Mouse (Mus musculus) intestine, postnatal 0 days (tissue): Measurements from ENCODE around the gene Ccnjl. TPM values are rescaled to one million over a fixed set of nuclear protein-coding genes. Genes with fewer than 3 reads are reported as not detected.

ENCODE experiments used
- ATAC-seq: fragments of 200-750 bp; cut with Nextera tagmentation; 2 replicates; pipeline ENCODE4 v1.8.0; 2017; ENCODE audit warnings: mild to moderate bottlenecking, moderate TSS enrichment, moderate library complexity
- H3K27ac ChIP-seq: fragments of 300-500 bp; sonication (generic); 2 replicates; pipeline ENCODE4 v1.5.1; 2014; ENCODE audit warnings: mild to moderate bottlenecking, low read depth, low read length, moderate library complexity
- H3K27me3 ChIP-seq: fragments of 300-500 bp; sonication (generic); replicated peaks from 2 replicates; pipeline ENCODE4 v1.6.1; 2014; ENCODE audit warnings: low read length, mixed read lengths; ENCODE audit not compliant: control insufficient read depth, insufficient read depth
- H3K36me3 ChIP-seq: fragments of 300-500 bp; sonication (generic); 2 replicates; pipeline ENCODE4 v1.6.1; 2014; ENCODE audit warnings: mild to moderate bottlenecking, moderate library complexity; ENCODE audit not compliant: control insufficient read depth, insufficient read depth
- H3K4me1 ChIP-seq: fragments of 300-500 bp; sonication (generic); replicated peaks from 2 replicates; pipeline ENCODE4 v1.6.1; 2014; ENCODE audit warnings: antibody characterized with exemption, low read length, mixed read lengths; ENCODE audit not compliant: control insufficient read depth, insufficient read depth
- H3K4me2 ChIP-seq: fragments of 300-500 bp; sonication (generic); replicated peaks from 2 replicates; pipeline ENCODE4 v1.6.1; 2014; ENCODE audit warnings: low read depth, mild to moderate bottlenecking, moderate library complexity
- H3K4me3 ChIP-seq: fragments of 300-500 bp; sonication (generic); 2 replicates; pipeline ENCODE4 v1.5.1; 2014; ENCODE audit warnings: low read depth, low read length
- H3K9ac ChIP-seq: fragments of 300-500 bp; sonication (generic); 2 replicates; pipeline ENCODE4 v1.6.1; 2014; ENCODE audit warnings: mild to moderate bottlenecking, low read depth, low read length
- H3K9me3 ChIP-seq: fragments of 300-500 bp; sonication (generic); 2 replicates; pipeline ENCODE4 v1.6.1; 2016; ENCODE audit warnings: mixed run types; ENCODE audit not compliant: control insufficient read depth
- CTCF ChIP-seq: sonication (generic); IDR thresholded peaks from 2 replicates; pipeline ENCODE4 v1.5.1; 2016; ENCODE audit warnings: low read depth, mild to moderate bottlenecking, control low read depth, antibody characterized with exemption, moderate library complexity
- WGBS: fragments of 180-500 bp; shearing (Covaris S2); extraction: QIAGEN DNeasy Blood & Tissue Kit; methylation state at CpG from one replicate; pipeline ENCODE4 v1.1.7; 2014; 5-methylcytosine and 5-hydroxymethylcytosine counted together
- polyA plus RNA-seq: library from polyadenylated mRNA; unstranded; fragments of >200 nt; fragmentation: Nextera tagmentation; extraction: Ambion mirVana; gene quantifications from 2 replicates; pipeline ENCODE4 v1.2.1, GENCODE M21; 2015

Ccnjl gene
- polyA plus RNA-seq, 1 experiment from 2014 or later: 15.8 TPM

DNA sequence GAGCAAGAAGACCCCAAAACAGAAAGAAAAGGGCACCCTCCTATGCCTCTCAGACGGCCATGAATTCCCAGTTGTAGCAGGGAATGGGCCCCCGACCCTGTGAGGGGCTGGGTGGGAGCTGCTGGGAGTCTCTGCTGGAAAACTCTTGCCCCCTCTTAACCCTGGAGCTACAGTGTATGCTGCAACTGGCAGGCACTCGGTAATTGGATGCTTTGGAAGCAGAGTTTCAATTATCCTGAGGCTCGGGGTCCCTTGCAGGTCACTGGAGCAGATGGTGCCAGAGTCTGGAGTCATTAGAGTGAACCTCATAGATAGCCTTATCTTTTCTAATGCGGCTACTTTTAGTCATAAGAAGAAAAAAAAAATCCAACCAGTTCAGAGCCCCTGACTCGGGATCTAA is 11.3 kb downstream of the Ccnjl start:
- no peak for TF ChIP-seq CTCF
- Histone ChIP-seq H3K4me3 (no peak overlapping the region), H3K4me1 (peaks cover 3% of the 10 kb centered on the region; the same call in 1 of the 2 replicates), H3K9ac (no peak overlapping the region), H3K36me3 (peaks cover 18% of the 10 kb centered on the region; the same call in 1 of the 2 replicates), H3K27me3 (no peaks in the 10 kb centered on the region), H3K9me3 (no peaks in the 10 kb centered on the region), H3K4me2 (no peak overlapping the region), H3K27ac (no peak overlapping the region)
- no peak for ATAC-seq
- 36% methylated on average over 6 of the region's 6 CpGs for WGBS

- TF ChIP-seq CTCF: no peak
- Histone ChIP-seq H3K27ac (no peak overlapping the region), H3K9me3 (no peaks in the 10 kb centered on the region), H3K4me1 (peaks cover 3% of the 10 kb centered on the region), H3K4me2 (no peak overlapping the region), H3K27me3 (no peaks in the 10 kb centered on the region), H3K9ac (no peak overlapping the region), H3K4me3 (no peak overlapping the region), H3K36me3 (peaks cover 9% of the 10 kb centered on the region; the same call in 1 of the 2 replicates)
- WGBS: 84% methylated on average over 15 of the region's 15 CpGs
- no peak for ATAC-seq
Measured at GRCm38 (mm10) chr11:43543711-43544466, 15.3 kb downstream of the Ccnjl start.

GRCm38 (mm10) chr11:43544819-43545218 is 16.2 kb downstream of the Ccnjl start:
- H3K27ac ChIP-seq: no peak overlapping the region

DNA sequence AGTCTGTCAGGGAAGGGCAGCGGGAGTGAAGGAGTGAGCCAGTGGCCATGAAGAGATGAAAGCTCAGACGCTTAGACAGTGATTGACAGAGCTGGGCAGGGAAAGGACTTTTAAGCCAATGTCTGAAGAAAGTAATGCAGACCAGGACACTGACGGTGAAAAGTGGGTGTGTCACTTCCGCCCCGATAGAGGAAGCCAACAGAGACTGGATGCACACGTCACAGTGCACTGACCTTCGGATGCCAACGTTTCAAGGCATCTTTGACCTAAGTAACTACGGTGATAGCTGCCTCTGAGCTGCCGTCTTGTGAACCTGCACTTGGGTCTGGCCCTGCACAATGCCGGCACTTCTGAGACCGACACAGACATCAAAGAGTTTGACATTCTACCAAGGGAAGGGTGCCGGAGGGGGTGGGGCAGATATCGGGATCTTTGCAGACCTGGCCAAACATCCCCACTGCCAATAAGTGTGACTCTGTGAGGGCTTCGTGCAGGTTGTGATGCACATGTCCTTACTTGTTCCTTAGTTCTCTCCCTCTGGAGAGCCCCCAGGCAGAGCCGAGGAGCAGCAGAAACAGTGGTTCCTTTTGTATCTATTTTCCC is 17.4 kb downstream of the Ccnjl start:
- TF ChIP-seq CTCF: no peak
- Histone ChIP-seq H3K27ac (peak overlapping the region; percentile 55), H3K9me3 (no peaks in the 10 kb centered on the region), H3K9ac (no peak overlapping the region), H3K4me1 (peaks cover 8% of the 10 kb centered on the region; the same call in 1 of the 2 replicates), H3K4me2 (no peak overlapping the region), H3K36me3 (no peaks in the 10 kb centered on the region; the same call in 1 of the 2 replicates), H3K27me3 (no peaks in the 10 kb centered on the region), H3K4me3 (no peak overlapping the region)
- ATAC-seq: peak; percentile 69
- 48% methylated on average over 16 of the region's 16 CpGs for WGBS

More at GRCm38 (mm10) chr11:43544819-43545218, 16.2 kb downstream of the Ccnjl start:
- Histone ChIP-seq H3K9me3 (no peaks in the 10 kb centered on the region), H3K27me3 (no peaks in the 10 kb centered on the region), H3K9ac (no peak overlapping the region), H3K36me3 (peaks cover 4% of the 10 kb centered on the region; the same call in 1 of the 2 replicates), H3K4me1 (peaks cover 6% of the 10 kb centered on the region; the same call in 1 of the 2 replicates), H3K4me2 (no peak overlapping the region), H3K4me3 (no peak overlapping the region)
- WGBS: 80% methylated on average over 7 of the region's 7 CpGs
- no peak for TF ChIP-seq CTCF
- no peak for ATAC-seq

DNA sequence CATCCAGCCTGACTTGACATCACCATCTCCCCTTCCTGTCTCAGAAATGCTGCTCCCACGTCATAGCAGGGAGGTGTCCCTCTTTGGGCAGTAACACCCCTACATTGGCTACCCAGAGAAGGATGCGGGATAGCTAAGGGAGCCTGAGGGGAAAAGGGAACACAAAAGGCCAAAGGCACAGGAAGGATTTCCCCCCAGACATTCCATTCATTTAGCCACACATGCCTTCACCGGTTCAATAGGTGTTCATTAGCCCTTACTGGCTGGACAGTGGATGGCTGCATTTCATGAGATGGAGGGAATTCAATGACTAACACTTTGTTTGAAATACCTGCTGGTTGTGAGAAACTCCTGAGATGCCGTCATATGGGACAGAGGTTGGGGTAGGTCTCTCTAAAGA is 18.1 kb downstream of the Ccnjl start:
- peak overlapping the region; percentile 55 for H3K27ac ChIP-seq
- TF ChIP-seq CTCF: no peak
- H3K4me3 ChIP-seq: no peak overlapping the region
- 86% methylated on average over 4 of the region's 4 CpGs for WGBS
- no peaks in the 10 kb centered on the region for H3K27me3 ChIP-seq
- peaks cover 8% of the 10 kb centered on the region; the same call in 1 of the 2 replicates for H3K4me1 ChIP-seq
- no peaks in the 10 kb centered on the region for H3K9me3 ChIP-seq
- ATAC-seq: no peak
- no peaks in the 10 kb centered on the region; the same call in 1 of the 2 replicates for H3K36me3 ChIP-seq
- H3K4me2 ChIP-seq: no peak overlapping the region
- H3K9ac ChIP-seq: 0 out of 2 replicates have a peak overlapping the region, but pooled peaks have one; percentile 37

GRCm38 (mm10) chr11:43548148-43548547 is 19.6 kb downstream of the Ccnjl start:
- Histone ChIP-seq H3K36me3 (no peaks in the 10 kb centered on the region; the same call in 1 of the 2 replicates), H3K27me3 (no peaks in the 10 kb centered on the region), H3K4me2 (no peak overlapping the region), H3K27ac (peak overlapping the region; percentile 92), H3K9ac (no peak overlapping the region), H3K4me1 (peaks cover 8% of the 10 kb centered on the region; the same call in 1 of the 2 replicates), H3K9me3 (no peaks in the 10 kb centered on the region), H3K4me3 (no peak overlapping the region)
- ATAC-seq: no peak
- 20% methylated on average over 7 of the region's 7 CpGs for WGBS
- no peak for TF ChIP-seq CTCF
